Mouse (Mus musculus) neural tube, embryonic 15.5 days (tissue): ENCODE results near the gene Zbtb9. TPM values are rescaled to one million over a fixed set of nuclear protein-coding genes. Genes with fewer than 3 reads are reported as not detected.

ENCODE experiments used
- ATAC-seq: fragments of 200-750 bp; cut with Nextera tagmentation; 2 replicates; pipeline ENCODE4 v1.8.0; 2017; ENCODE audit warnings: mild to moderate bottlenecking, moderate TSS enrichment, moderate library complexity; ENCODE audit not compliant: low FRiP score
- H3K27ac ChIP-seq: fragments of 300-500 bp; sonication (generic); replicated peaks from 2 replicates; pipeline ENCODE4 v1.5.1; 2015; ENCODE audit warnings: mild to moderate bottlenecking, inconsistent platforms
- H3K27me3 ChIP-seq: fragments of 300-500 bp; sonication (generic); replicated peaks from 2 replicates; pipeline ENCODE4 v1.6.1; 2015; ENCODE audit warnings: inconsistent platforms
- H3K36me3 ChIP-seq: fragments of 300-500 bp; sonication (generic); 2 replicates; pipeline ENCODE4 v1.6.1; 2015; ENCODE audit warnings: inconsistent platforms
- H3K4me1 ChIP-seq: fragments of 300-500 bp; sonication (generic); 2 replicates; pipeline ENCODE4 v1.6.1; 2015; ENCODE audit warnings: inconsistent platforms
- H3K4me2 ChIP-seq: fragments of 300-500 bp; sonication (generic); 2 replicates; pipeline ENCODE4 v1.6.1; 2015; ENCODE audit warnings: inconsistent platforms, mild to moderate bottlenecking, moderate library complexity
- H3K4me3 ChIP-seq: fragments of 300-500 bp; sonication (generic); replicated peaks from 2 replicates; pipeline ENCODE4 v1.5.1; 2015; ENCODE audit warnings: mild to moderate bottlenecking, inconsistent platforms
- H3K9ac ChIP-seq: fragments of 300-500 bp; sonication (generic); replicated peaks from 2 replicates; pipeline ENCODE4 v1.6.1; 2015; ENCODE audit warnings: mild to moderate bottlenecking, inconsistent platforms
- H3K9me3 ChIP-seq: fragments of 300-500 bp; sonication (generic); replicated peaks from 2 replicates; pipeline ENCODE4 v1.6.1; 2016; ENCODE audit warnings: inconsistent platforms
- WGBS: fragments of 180-500 bp; shearing (Covaris S2); methylation state at CpG from one replicate; pipeline ENCODE4 v1.1.7; 2015; ENCODE audit warnings: mixed read lengths; 5-methylcytosine and 5-hydroxymethylcytosine counted together
- microRNA-seq: library from miRNA; unstranded; fragments of <30 nt; microRNA quantifications from one replicate; pipeline ENCODE4, GENCODE M21; 2017
- polyA plus RNA-seq: library from polyadenylated mRNA; unstranded; fragments of >200 nt; fragmentation: Nextera tagmentation; extraction: Ambion mirVana; gene quantifications from 2 replicates; pipeline ENCODE4 v1.2.1, GENCODE M21; 2015

Gene Zbtb9
- polyA plus RNA-seq, 1 experiment from 2014 or later = 15.9 TPM

- H3K4me3 ChIP-seq = no peak overlapping the region
- no peak for ATAC-seq
- H3K4me1 ChIP-seq = peaks cover 6% of the 10 kb centered on the region
- H3K9ac ChIP-seq = no peak overlapping the region
- no peaks in the 10 kb centered on the region for H3K36me3 ChIP-seq
- WGBS = 39% methylated on average over 10 of the region's 11 CpGs
- no peak overlapping the region for H3K4me2 ChIP-seq
- no peak overlapping the region for H3K27ac ChIP-seq
- peaks cover 30% of the 10 kb centered on the region for H3K27me3 ChIP-seq
- no peaks in the 10 kb centered on the region for H3K9me3 ChIP-seq
Measured at GRCm38 (mm10) chr17:27051514-27051913, 78.5 kb downstream of the Zbtb9 start.

DNA sequence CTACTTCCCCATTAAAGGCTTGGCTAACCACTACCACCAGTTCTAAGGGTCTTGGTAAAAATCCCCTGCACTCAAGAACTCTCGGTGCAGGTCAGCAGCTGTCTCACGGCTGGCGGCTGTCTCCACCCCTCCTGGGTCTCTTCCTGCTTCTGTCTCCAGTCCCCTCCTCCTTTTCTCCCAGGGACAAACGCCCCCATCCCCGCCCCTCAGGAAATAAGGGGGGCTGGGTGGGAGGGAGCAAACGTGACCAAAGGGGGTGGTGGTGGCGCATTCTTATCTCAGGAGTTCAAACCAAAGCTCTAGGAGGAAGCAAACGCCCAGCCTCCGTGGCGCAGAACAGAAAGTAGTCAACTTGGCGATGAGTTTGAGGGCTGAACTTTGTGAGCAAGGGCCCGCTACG lies 83.2 kb downstream of the Zbtb9 start:
- H3K4me2 ChIP-seq = peak overlapping the region; percentile 90
- H3K4me3 ChIP-seq = peak overlapping the region; percentile 49
- H3K4me1 ChIP-seq = peaks cover 24% of the 10 kb centered on the region
- H3K27ac ChIP-seq = peak overlapping the region; percentile 66
- H3K9me3 ChIP-seq = no peaks in the 10 kb centered on the region
- no peaks in the 10 kb centered on the region for H3K36me3 ChIP-seq
- peaks cover 66% of the 10 kb centered on the region for H3K27me3 ChIP-seq
- no peak overlapping the region for H3K9ac ChIP-seq
- ATAC-seq = no peak
- WGBS = 0% methylated on average over 13 of the region's 13 CpGs

- H3K36me3 ChIP-seq = no peaks in the 10 kb centered on the region
- ATAC-seq = peak; percentile 41; the same call in 1 of the 2 replicates
- H3K27ac ChIP-seq = peak within 1 kb of the TSS; percentile 66
- no peaks in the 10 kb centered on the region for H3K9me3 ChIP-seq
- WGBS = under 1% methylated on average over 66 of the region's 66 CpGs
- H3K27me3 ChIP-seq = peaks cover 66% of the 10 kb centered on the region
- H3K4me2 ChIP-seq = peak within 1 kb of the TSS; percentile 90
- peak within 1 kb of the TSS; percentile 51 for H3K9ac ChIP-seq
- peaks cover 24% of the 10 kb centered on the region for H3K4me1 ChIP-seq
- H3K4me3 ChIP-seq = peak within 1 kb of the TSS; percentile 49
Measured at GRCm38 (mm10) chr17:27056812-27057516, 84.0 kb downstream of the Zbtb9 start, which contains the start of gene Itpr3. Itpr3 (plus strand) TSS chr17:27057304.

- WGBS = under 1% methylated on average over 24 of the region's 24 CpGs
- Histone ChIP-seq H3K9me3 (no peaks in the 10 kb centered on the region), H3K4me2 (peak overlapping the region; percentile 90), H3K4me1 (peaks cover 24% of the 10 kb centered on the region), H3K27me3 (peaks cover 66% of the 10 kb centered on the region), H3K27ac (no peak overlapping the region), H3K9ac (peak overlapping the region; percentile 51), H3K36me3 (no peaks in the 10 kb centered on the region), H3K4me3 (peak overlapping the region; percentile 49)
- ATAC-seq = no peak
Measured at GRCm38 (mm10) chr17:27057517-27058055, 84.6 kb downstream of the Zbtb9 start.

Small RNAs within 50 kb of the gene (microRNA-seq; reads per million reads assigned to microRNA genes)
- gene Mir3083 (0.69 reads per million), gene Mir6968 (0.52 reads per million)

Other genes starting within 250 kb of the Zbtb9 start
- gene Bnip1, start 192.1 kb upstream of the Zbtb9 start, polyA plus RNA-seq = 54.5 and 57.7 TPM in 2 replicates
- 0.13 TPM in 1 of 2 replicates, not detected in the other for gene Nkx2-5, start 128.2 kb upstream of the Zbtb9 start, polyA plus RNA-seq
- 2.3 and 3.5 TPM in 2 replicates for gene Kifc5b, start 56.1 kb upstream of the Zbtb9 start, polyA plus RNA-seq
- gene Phf1, start 40.1 kb upstream of the Zbtb9 start, polyA plus RNA-seq = 27.5 and 30.5 TPM in 2 replicates
- gene Cuta, start 33.6 kb upstream of the Zbtb9 start, polyA plus RNA-seq = 141 and 152 TPM in 2 replicates
- 3.7 and 3.8 TPM in 2 replicates for gene Syngap1, start 31.9 kb upstream of the Zbtb9 start, polyA plus RNA-seq
- 4.5 TPM in 2 replicates for gene Bak1, start 55.8 kb downstream of the Zbtb9 start, polyA plus RNA-seq
- 0.82 and 2.9 TPM in 2 replicates for gene Itpr3, start 84.1 kb downstream of the Zbtb9 start, polyA plus RNA-seq
- 349 and 390 TPM in 2 replicates for gene Uqcc2, start 160.7 kb downstream of the Zbtb9 start, polyA plus RNA-seq
- 0.23 and 0.40 TPM in 2 replicates for gene Ip6k3, start 194.6 kb downstream of the Zbtb9 start, polyA plus RNA-seq
- 16.9 and 19.7 TPM in 2 replicates for gene Lemd2, start 231.3 kb downstream of the Zbtb9 start, polyA plus RNA-seq